Mouse (Mus musculus) megakaryocyte-erythroid progenitor cell, adult 5-6 weeks (primary cell): ENCODE data around the gene Eno2. TPM values are rescaled to one million over a fixed set of nuclear protein-coding genes. Genes with fewer than 3 reads are reported as not detected.
A peak's percentile ranks its signal among the peaks of the same experiment; 100 is the strongest.
"Not testable (repeated sequence)": the region's sequence is repeated elsewhere in the genome, so short reads cannot be mapped to it uniquely, and the experiment has no call there.

Experiments
- ATAC-seq: replicated peaks from 2 replicates; pipeline ENCODE4 v1.8.0; 2016; ENCODE audit warnings: mild to moderate bottlenecking, inconsistent platforms; ENCODE audit not compliant: severe bottlenecking, poor library complexity, low FRiP score, low TSS enrichment
- total RNA-seq, 2 experiments: library from RNA; stranded (forward) in 1 of 2; stranded (reverse) in 1 of 2; fragments of 200-1000, 215-1000 nt in 1 of 2; fragments of >200 nt in 1 of 2; fragmentation: Nextera tagmentation in 1 of 2; gene quantifications; 2 replicates each; pipeline ENCODE4 v1.2.3; 2014 to 2017

Eno2 gene
- total RNA-seq (2014; fragmentation: Nextera tagmentation) (0.74 TPM in 1 of 2 replicates, not detected in the other), total RNA-seq (2017) (not detected in 2 replicates)

- peak; percentile 58 for ATAC-seq
Observed at GRCm38 (mm10) chr6:124769101-124769765, at the start of gene Eno2. Gene Eno2 (minus strand): TSS chr6:124769673.

GRCm38 (mm10) chr6:124817971-124818370, 48.5 kb upstream of the Eno2 start:
- ATAC-seq, result no peak

- no peak for ATAC-seq
Observed at GRCm38 (mm10) chr6:124817563-124817962, 48.1 kb upstream of the Eno2 start.

- no peak for ATAC-seq
Observed at GRCm38 (mm10) chr6:124817125-124817524, 47.7 kb upstream of the Eno2 start.

DNA sequence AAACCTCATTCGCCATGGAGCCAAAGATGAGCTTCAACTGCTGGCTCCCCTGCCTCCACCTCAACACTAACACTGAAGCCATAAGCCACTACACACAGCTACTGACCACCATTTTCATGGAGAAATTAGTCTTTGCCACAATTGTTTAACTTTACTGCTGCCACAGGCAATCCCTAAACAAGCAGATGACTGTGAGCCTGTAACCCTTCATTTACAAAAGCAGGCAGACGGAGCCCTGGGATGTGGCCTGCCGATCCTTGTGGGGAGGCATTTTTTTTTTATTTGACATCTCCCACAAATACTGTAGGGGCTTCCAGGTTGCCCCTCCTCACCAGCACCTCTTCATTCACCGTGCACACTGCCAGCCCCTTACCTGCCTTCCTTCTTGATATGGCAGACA, 47.1 kb upstream of the Eno2 start:
- no peak for ATAC-seq

DNA sequence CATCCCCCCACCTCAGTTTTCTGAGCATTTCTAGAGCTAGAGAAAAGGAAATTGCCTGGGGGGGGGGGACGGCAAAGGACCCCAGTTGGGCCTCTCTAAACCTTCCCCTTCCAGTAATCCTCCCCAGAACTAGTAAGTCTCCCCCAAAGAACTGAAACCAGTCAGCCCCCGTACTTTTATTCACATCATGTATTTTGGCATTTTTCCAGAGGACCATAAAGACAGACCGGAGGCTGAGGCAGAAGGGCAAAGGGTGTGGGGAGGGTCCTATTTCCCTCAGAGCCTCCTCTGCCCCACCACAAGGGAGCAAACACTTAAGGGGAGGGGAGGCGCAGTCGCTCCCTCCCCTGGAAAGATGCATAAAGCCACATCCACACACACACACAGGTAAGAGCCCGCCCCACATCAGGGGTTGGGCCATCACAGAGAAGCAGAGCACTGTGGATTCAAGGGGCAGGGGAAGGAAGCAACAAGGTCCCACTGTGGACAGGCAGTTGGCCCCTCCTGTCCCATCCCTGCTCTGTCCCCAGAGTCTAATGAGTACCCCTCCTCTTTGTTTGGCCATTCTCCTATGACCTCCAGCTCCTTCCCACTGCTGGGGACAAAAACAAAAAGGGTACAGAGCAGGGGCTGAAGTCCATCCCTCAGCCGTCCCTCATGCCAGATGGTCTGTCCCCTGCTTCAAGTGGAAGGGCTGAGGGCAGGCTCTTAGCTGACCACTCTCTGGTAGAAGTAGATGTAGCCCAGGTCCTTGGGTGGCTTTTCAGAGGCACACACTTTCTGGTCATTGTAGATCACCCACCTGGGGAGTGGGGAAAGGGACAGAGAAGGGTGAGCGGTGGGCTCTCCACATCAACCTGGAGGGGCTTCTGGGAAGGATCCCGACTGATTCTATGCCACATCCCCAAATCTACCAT, 45.6 kb upstream of the Eno2 start:
- ATAC-seq, result no peak

GRCm38 (mm10) chr6:124814448-124814847, 45.0 kb upstream of the Eno2 start:
- ATAC-seq, result peak; percentile 20

- peak; percentile 85 for ATAC-seq
Observed at GRCm38 (mm10) chr6:124813933-124814332, 44.5 kb upstream of the Eno2 start, which contains the start of gene Tpi1. Gene Tpi1 (minus strand): TSS chr6:124814296.

DNA sequence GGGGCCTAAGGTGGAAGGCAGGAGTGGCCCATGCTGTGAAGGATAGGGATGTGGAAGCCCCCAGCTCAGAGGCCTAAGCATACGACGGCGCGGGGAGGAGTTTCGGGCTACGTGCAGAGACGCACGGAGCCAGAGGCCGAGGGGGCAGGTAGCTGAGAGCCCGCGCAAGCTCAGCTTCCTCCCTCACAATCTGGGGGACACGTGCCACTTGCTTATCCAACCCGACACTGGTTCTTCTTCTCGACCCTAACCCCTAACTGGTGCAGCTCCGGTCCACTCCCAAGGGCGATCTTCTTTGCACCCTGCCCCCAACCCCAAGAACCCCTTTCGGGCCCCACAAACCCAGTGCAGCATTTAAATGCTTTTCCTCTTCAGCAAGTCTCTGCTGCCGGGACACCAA, 44.0 kb upstream of the Eno2 start:
- ATAC-seq, result peak; percentile 42

DNA sequence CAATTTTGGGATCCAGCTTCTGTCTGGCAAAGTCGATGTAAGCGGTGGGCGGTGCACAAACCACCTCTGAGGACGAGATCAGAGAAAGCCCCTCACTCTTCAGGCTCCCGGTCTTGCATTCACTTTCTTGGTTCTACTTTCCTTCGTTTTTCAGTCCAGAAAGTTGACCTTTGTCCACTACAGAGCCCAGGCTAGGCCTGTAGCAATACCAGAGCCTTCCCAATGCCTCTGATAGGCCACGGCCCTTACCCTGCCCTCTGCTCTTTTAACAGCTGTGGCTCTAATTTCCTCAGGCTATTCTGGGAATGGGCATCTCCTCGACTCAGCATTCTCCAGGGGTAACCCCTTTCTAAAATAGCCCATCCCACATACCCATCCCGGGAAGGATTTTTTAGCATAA, 43.4 kb upstream of the Eno2 start:
- no peak for ATAC-seq

GRCm38 (mm10) chr6:124811701-124812560, 42.5 kb upstream of the Eno2 start:
- no peak for ATAC-seq

DNA sequence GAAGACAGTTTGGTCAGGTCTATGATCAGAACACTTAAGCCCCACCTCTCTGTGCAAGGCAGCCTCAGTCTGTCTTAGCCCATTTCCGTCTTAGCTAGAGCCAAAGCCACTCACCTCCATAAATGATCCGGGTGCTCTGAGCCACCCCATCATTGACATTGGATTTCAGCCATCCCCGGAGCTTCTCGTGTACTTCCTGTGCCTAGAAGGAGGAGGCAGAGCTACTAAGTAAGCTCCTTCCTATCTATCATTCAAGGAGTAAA, 41.9 kb upstream of the Eno2 start:
- ATAC-seq, result no peak

DNA sequence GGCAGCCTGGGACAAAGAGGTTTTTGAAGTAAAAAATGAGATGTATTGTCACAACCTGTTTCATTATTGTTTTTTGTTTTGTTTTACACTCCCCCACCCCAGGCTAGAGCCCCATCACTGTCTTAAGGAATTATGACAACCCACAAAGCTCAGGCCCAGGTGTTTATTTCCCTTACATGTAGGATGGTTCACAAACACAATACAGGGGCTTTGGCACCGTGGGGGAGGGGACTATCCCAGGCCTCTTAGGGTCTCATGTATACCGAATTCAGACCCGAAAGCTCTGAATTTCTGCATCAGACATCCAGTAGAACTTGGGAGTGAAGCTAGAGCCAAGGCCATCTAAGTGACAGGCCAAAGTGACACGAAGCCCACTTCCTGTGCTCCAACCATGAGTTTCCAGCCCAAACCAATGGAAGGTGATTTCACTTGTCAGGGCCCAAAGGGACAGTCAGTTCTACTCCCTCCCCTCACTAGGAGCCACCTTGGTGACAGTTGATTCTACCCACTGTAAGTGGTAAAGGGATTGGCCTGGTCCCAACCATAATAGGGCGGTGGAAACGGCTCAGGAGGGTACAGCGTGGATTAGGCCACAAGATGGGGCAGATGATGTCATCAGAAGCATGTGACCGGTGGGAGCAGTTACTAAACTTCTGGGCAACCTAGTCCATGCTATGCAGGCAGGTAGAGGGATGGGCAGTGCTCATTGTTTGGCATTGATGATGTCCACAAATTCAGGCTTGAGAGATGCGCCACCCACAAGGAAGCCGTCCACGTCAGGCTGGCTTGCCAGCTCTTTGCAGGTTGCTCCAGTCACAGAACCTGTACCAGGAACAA, 41.3 kb upstream of the Eno2 start:
- not testable (repeated sequence) for ATAC-seq

DNA sequence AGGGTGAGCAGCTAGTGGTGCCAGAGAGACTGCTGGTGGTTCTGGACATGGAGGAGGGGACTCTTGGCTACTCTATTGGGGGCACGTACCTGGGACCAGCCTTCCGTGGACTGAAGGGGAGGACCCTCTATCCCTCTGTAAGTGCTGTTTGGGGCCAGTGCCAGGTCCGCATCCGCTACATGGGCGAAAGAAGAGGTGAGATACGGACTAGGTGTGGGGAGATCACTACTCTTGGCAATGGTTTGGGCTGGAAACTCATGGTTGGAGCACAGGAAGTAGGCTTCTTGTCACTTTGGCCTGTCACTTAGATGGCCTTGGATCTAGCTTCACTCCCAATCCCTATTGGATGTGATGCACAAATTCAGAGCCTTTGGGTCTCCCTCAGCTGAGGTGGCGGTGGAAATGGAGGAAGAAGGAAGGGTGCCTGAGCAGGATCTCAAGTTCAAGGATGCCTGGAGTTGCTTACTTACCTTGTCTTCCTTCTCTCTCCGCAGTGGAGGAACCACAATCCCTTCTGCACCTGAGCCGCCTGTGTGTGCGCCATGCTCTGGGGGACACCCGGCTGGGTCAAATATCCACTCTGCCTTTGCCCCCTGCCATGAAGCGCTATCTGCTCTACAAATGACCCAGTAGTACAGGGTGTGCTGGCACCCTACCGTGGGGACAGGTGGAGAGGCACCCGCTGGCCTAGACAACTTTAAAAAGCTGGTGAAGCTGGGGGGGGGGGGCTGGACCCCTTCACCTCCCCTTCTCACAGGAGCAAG, 40.5 kb upstream of the Eno2 start:
- ATAC-seq, result no peak

GRCm38 (mm10) chr6:124809052-124809774, 39.7 kb upstream of the Eno2 start:
- ATAC-seq, result peak; percentile 14

DNA sequence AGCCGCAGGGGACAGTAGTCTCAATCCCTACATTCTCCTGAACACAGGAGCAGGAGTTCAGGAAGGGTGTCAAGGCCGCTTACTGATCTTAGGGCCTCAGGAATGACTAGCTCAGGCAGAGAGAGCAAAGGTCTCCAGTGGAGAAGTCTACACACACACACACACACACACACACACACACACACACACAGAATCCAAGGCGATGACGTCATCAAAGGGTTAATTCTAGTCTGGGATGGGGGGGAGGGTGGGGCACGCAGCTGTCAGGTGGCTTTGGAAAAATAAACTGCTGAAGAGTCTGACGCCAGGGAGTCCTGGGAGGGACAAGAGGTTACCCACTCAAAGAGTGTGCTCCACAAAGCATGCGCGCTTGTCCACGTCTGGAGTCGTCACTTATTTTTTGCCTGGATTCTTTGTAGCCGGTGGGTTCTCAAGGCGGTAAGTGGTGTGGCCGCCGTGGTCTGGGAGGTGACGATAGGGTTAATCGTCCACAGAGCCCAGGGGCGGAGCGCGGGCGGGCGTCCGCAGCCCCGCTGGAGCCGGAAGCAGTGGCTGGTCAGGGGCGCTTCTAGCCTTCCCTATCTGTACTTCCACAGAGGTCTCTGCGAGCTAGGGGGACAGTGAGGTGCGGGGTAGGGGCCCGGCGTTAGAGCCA, 39.0 kb upstream of the Eno2 start, which contains the start of gene Spsb2:
Gene Spsb2, plus strand, starts transcription at position 304 of the 655 bp plus-strand sequence.
- ATAC-seq, result peak; percentile 29

GRCm38 (mm10) chr6:124807986-124808357, 38.5 kb upstream of the Eno2 start:
- no peak for ATAC-seq
